Mouse (Mus musculus) midbrain, embryonic 15.5 days (tissue): ENCODE data around the gene Lrrc47. TPM values are rescaled to one million over a fixed set of nuclear protein-coding genes. Genes with fewer than 3 reads are reported as not detected.
A peak's percentile ranks its signal among the peaks of the same experiment; 100 is the strongest.

ENCODE experiments used
- ATAC-seq: fragments of 200-750 bp; cut with Nextera tagmentation; replicated peaks from 2 replicates; pipeline ENCODE4 v1.8.0; 2017; ENCODE audit warnings: moderate TSS enrichment
- H3K27ac ChIP-seq: fragments of 300-500 bp; sonication (generic); 2 replicates; pipeline ENCODE4 v1.5.1; 2015; ENCODE audit warnings: mild to moderate bottlenecking, inconsistent platforms
- H3K27me3 ChIP-seq: fragments of 300-500 bp; sonication (generic); replicated peaks from 2 replicates; pipeline ENCODE4 v1.6.1; 2015; ENCODE audit warnings: inconsistent platforms
- H3K36me3 ChIP-seq: fragments of 300-500 bp; sonication (generic); replicated peaks from 2 replicates; pipeline ENCODE4 v1.6.1; 2015; ENCODE audit warnings: inconsistent platforms
- H3K4me1 ChIP-seq: fragments of 300-500 bp; sonication (generic); 2 replicates; pipeline ENCODE4 v1.6.1; 2015; ENCODE audit warnings: inconsistent platforms
- H3K4me2 ChIP-seq: fragments of 300-500 bp; sonication (generic); 2 replicates; pipeline ENCODE4 v1.6.1; 2015; ENCODE audit warnings: inconsistent platforms, mild to moderate bottlenecking, moderate library complexity
- H3K4me3 ChIP-seq: fragments of 300-500 bp; sonication (generic); 2 replicates; pipeline ENCODE4 v1.5.1; 2015; ENCODE audit warnings: mild to moderate bottlenecking, inconsistent platforms
- H3K9ac ChIP-seq: fragments of 300-500 bp; sonication (generic); 2 replicates; pipeline ENCODE4 v1.6.1; 2015; ENCODE audit warnings: mild to moderate bottlenecking, inconsistent platforms
- H3K9me3 ChIP-seq: fragments of 300-500 bp; sonication (generic); 2 replicates; pipeline ENCODE4 v1.6.1; 2016; ENCODE audit warnings: inconsistent platforms
- WGBS: fragments of 180-500 bp; shearing (Covaris S2); methylation state at CpG from one replicate; pipeline ENCODE4 v1.1.7; 2015; ENCODE audit warnings: mixed read lengths; 5-methylcytosine and 5-hydroxymethylcytosine counted together
- polyA plus RNA-seq: library from polyadenylated mRNA; unstranded; fragments of >200 nt; fragmentation: Nextera tagmentation; extraction: Ambion mirVana; gene quantifications from 2 replicates; pipeline ENCODE4 v1.2.1, GENCODE M21; 2015

Lrrc47 gene
- polyA plus RNA-seq, 1 experiment from 2014 or later = 25.6 TPM

DNA sequence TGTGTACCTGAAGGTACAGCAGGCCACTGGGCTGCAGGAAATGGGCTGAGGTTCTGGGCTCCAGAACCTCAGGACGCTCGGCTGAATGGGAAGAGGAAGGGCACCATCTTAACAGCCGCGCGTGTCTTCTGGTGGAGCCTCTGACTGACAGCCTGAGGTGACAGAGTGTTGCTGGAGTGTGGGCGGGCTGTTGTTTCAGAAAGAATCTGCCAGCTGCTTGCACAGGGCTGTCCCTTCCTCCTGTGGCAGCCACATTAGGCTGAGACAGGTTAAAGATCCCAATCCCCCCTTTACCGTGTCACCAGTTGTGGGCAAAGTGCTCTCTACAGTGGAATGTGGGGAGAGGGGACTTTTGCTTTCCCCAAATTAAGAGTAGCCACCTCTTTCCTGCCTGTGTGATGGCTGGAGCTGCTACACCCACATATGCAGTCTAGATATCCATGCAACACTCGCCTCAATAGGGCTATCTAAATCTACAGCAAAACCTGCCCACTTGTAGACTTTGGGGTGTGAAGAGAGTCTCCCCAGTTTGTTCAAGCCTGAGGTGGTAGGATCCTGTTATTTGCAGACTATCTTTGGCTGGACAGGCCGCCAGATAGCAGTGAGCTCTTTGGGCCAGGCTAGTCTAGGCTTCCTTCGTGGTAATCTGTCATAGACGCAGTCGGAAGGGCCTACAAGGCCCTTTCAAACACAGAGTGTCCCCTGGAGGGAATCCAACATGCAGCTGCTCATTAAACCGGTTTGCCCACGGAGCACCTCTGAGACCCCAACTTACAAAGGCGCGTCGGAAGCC, 13.4 kb downstream of the Lrrc47 start:
- H3K36me3 ChIP-seq = peaks cover 18% of the 10 kb centered on the region; the same call in 1 of the 2 replicates
- ATAC-seq = no peak
- H3K4me1 ChIP-seq = peaks cover 9% of the 10 kb centered on the region
- no peak overlapping the region for H3K4me2 ChIP-seq
- H3K27ac ChIP-seq = no peak overlapping the region
- no peak overlapping the region for H3K9ac ChIP-seq
- WGBS = 39% methylated on average over 17 of the region's 17 CpGs
- H3K4me3 ChIP-seq = peak overlapping the region; percentile 34
- no peaks in the 10 kb centered on the region for H3K9me3 ChIP-seq
- H3K27me3 ChIP-seq = no peaks in the 10 kb centered on the region; the same call in 1 of the 2 replicates

DNA sequence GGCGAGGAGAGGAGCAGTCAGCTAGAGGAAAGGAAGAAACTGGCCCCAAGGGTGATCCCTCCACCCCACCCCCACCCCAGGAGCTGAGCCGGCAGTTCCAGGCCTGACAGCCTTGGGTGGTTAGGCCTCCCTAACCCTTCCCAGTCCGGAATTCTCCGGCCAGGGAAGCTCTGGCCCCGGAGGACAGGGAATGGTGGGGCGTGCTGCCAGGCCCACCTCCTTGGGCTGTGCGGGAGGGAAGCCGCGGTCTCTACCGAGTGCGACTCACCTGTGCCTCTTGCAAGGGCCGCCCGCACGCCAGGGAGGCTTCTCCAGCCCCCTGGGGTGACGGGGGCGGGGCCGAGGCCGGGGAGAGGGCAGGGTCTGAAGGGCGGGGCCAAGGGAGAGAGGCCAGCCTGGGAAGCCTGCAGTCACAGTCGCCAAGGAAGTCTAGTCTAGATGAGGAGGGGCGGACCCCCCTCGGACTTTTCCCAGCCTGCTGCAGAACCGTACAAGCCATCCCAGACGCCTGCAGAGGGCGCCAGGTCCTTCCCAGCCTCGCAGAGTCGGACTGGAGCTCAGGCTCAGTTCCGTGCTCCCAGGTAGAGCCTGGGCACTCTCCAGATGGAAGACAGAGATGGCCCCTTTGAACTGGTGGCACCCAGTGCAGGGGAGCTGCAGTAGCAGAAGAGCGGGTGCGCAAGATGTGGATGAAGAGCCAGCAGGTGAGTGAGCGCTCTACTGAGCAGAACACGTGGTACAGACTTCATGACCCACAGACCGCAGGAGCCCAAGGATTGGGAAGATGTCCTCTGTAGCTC, 14.3 kb downstream of the Lrrc47 start, which contains the start of gene Smim1:
Gene Smim1 (minus strand): TSS at position 590 of the 800 bp plus-strand sequence.
- Histone ChIP-seq H3K4me1 (peaks cover 9% of the 10 kb centered on the region), H3K27ac (0 out of 2 replicates have a peak within 1 kb of the TSS, but pooled peaks have one; percentile 14), H3K9ac (peak within 1 kb of the TSS; percentile 15; the same call in 1 of the 2 replicates), H3K4me3 (peak within 1 kb of the TSS; percentile 34), H3K36me3 (peaks cover 10% of the 10 kb centered on the region; the same call in 1 of the 2 replicates), H3K27me3 (no peaks in the 10 kb centered on the region; the same call in 1 of the 2 replicates), H3K9me3 (no peaks in the 10 kb centered on the region), H3K4me2 (peak within 1 kb of the TSS; percentile 53)
- ATAC-seq = peak; percentile 71
- WGBS = 3% methylated on average over 33 of the region's 33 CpGs

GRCm38 (mm10) chr4:154026441-154026761, 14.9 kb downstream of the Lrrc47 start:
- no peak overlapping the region for H3K4me3 ChIP-seq
- WGBS = 30% methylated on average over 2 of the region's 2 CpGs

DNA sequence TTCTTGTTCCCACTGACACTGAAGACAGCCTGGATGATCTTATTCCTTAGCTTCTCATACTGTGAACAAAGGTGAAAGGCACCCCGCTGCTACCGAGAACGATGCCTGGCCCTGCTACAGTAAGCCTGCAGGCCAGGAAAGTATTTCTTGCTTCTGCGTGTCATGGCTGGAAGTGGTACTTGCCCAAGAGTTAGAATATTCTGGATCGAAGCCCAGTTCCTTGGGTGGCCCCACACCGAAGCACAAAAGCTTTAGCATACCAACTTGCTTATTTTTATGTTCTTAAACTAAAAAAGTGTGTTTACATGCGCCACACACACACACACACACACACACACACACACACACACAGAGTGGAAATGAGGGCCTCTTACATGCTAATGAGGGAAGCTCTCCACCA, 16.5 kb downstream of the Lrrc47 start:
- H3K9ac ChIP-seq = no peak overlapping the region
- peaks cover 9% of the 10 kb centered on the region for H3K4me1 ChIP-seq
- no peak for ATAC-seq
- H3K9me3 ChIP-seq = no peaks in the 10 kb centered on the region
- 84% methylated on average over 7 of the region's 7 CpGs for WGBS
- no peaks in the 10 kb centered on the region; the same call in 1 of the 2 replicates for H3K27me3 ChIP-seq
- H3K4me2 ChIP-seq = no peak overlapping the region
- no peak overlapping the region for H3K4me3 ChIP-seq
- H3K27ac ChIP-seq = no peak overlapping the region
- no peaks in the 10 kb centered on the region for H3K36me3 ChIP-seq

More at GRCm38 (mm10) chr4:154026441-154026761, 14.9 kb downstream of the Lrrc47 start:
- no peaks in the 10 kb centered on the region for H3K9me3 ChIP-seq
- H3K27ac ChIP-seq = no peak overlapping the region
- H3K4me2 ChIP-seq = peak overlapping the region; percentile 53
- peaks cover 9% of the 10 kb centered on the region for H3K4me1 ChIP-seq
- H3K9ac ChIP-seq = no peak overlapping the region
- no peak for ATAC-seq
- peaks cover 5% of the 10 kb centered on the region; the same call in 1 of the 2 replicates for H3K36me3 ChIP-seq
- H3K27me3 ChIP-seq = no peaks in the 10 kb centered on the region; the same call in 1 of the 2 replicates

GRCm38 (mm10) chr4:154028646-154029045, 17.1 kb downstream of the Lrrc47 start:
- no peak overlapping the region for H3K4me2 ChIP-seq
- no peaks in the 10 kb centered on the region for H3K36me3 ChIP-seq
- H3K27me3 ChIP-seq = no peaks in the 10 kb centered on the region; the same call in 1 of the 2 replicates
- no peak overlapping the region for H3K9ac ChIP-seq
- no peak overlapping the region for H3K4me3 ChIP-seq
- peaks cover 9% of the 10 kb centered on the region for H3K4me1 ChIP-seq
- no peak overlapping the region for H3K27ac ChIP-seq
- no peaks in the 10 kb centered on the region for H3K9me3 ChIP-seq
- ATAC-seq = no peak

GRCm38 (mm10) chr4:154037123-154037522, 25.6 kb downstream of the Lrrc47 start:
- Histone ChIP-seq H3K9ac (no peak overlapping the region), H3K4me3 (no peak overlapping the region), H3K4me1 (no peaks in the 10 kb centered on the region), H3K36me3 (no peaks in the 10 kb centered on the region), H3K27me3 (no peaks in the 10 kb centered on the region), H3K9me3 (no peaks in the 10 kb centered on the region), H3K4me2 (no peak overlapping the region), H3K27ac (no peak overlapping the region)
- WGBS = 57% methylated on average over 3 of the region's 3 CpGs
- ATAC-seq = no peak

DNA sequence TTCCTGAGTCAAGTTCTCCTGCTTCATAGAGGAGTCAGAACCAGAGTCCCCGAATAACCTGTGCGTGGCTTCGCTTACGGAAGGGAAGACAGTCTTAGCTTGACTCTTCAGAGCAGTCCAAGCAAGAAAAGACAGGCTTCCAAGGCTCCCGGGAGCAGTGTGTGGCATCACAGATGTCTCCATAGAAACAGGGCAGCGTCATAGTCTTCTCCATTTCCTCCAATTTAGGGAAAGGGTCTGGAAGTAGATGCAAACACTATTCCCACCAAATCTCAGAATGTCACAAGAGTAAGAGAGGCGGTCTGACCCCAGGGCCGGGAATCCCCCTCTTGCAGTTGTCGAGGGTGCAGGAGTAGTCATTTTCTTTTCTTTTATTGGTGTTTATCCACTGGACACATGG, 31.0 kb downstream of the Lrrc47 start, which contains the start of gene Ccdc27:
Gene Ccdc27 (minus strand): TSS at position 101 of the 400 bp plus-strand sequence.
- Histone ChIP-seq H3K27me3 (peaks cover 3% of the 10 kb centered on the region; the same call in 1 of the 2 replicates), H3K27ac (no peak within 1 kb of the TSS), H3K4me2 (no peak within 1 kb of the TSS), H3K9me3 (no peaks in the 10 kb centered on the region), H3K9ac (no peak within 1 kb of the TSS), H3K36me3 (no peaks in the 10 kb centered on the region), H3K4me1 (no peaks in the 10 kb centered on the region), H3K4me3 (no peak within 1 kb of the TSS)
- 80% methylated on average over 9 of the region's 9 CpGs for WGBS
- no peak for ATAC-seq

GRCm38 (mm10) chr4:154045837-154046236, 34.3 kb downstream of the Lrrc47 start:
- no peak overlapping the region for H3K27ac ChIP-seq
- no peak overlapping the region for H3K9ac ChIP-seq
- WGBS = 68% methylated on average over 5 of the region's 5 CpGs
- no peak overlapping the region for H3K4me3 ChIP-seq
- H3K27me3 ChIP-seq = peaks cover 3% of the 10 kb centered on the region; the same call in 1 of the 2 replicates
- H3K9me3 ChIP-seq = no peaks in the 10 kb centered on the region
- no peaks in the 10 kb centered on the region for H3K4me1 ChIP-seq
- no peak overlapping the region for H3K4me2 ChIP-seq
- no peak for ATAC-seq
- no peaks in the 10 kb centered on the region for H3K36me3 ChIP-seq

- no peak overlapping the region for H3K4me3 ChIP-seq
- no peak overlapping the region for H3K9ac ChIP-seq
- no peak for ATAC-seq
- no peaks in the 10 kb centered on the region for H3K36me3 ChIP-seq
- no peak overlapping the region for H3K4me2 ChIP-seq
- no peak overlapping the region for H3K27ac ChIP-seq
- no peaks in the 10 kb centered on the region for H3K4me1 ChIP-seq
- no peaks in the 10 kb centered on the region for H3K27me3 ChIP-seq
- 85% methylated on average over 3 of the region's 3 CpGs for WGBS
- no peaks in the 10 kb centered on the region for H3K9me3 ChIP-seq
Measured at GRCm38 (mm10) chr4:154051401-154051800, 39.9 kb downstream of the Lrrc47 start.

DNA sequence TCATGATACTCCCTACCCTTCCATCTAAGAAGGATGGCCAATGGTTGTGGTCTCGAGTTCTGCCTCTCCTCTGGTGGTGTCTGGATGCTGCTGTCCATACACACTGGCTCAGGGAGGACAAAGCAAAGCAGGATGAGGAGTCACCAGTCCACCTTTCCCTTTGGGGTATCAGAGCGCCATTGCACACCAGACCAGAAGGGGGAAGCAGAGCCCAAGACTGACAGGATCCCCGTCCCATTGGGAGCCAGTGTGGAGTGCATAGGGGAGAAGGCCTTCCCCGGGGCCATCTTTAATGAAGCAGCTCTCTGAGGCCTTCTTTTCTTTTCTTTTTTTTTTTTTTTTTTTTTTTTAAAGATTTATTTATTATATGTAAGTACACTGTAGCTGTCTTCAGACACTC, 41.5 kb downstream of the Lrrc47 start:
- Histone ChIP-seq H3K27me3 (no peaks in the 10 kb centered on the region), H3K36me3 (no peaks in the 10 kb centered on the region), H3K9me3 (no peaks in the 10 kb centered on the region), H3K4me1 (no peaks in the 10 kb centered on the region), H3K4me3 (no peak overlapping the region), H3K9ac (no peak overlapping the region), H3K27ac (no peak overlapping the region), H3K4me2 (no peak overlapping the region)
- WGBS = 66% methylated on average over 4 of the region's 4 CpGs
- ATAC-seq = no peak

GRCm38 (mm10) chr4:154055482-154055881, 44.0 kb downstream of the Lrrc47 start:
- Histone ChIP-seq H3K9me3 (no peaks in the 10 kb centered on the region), H3K27ac (no peak overlapping the region), H3K4me2 (no peak overlapping the region), H3K4me1 (no peaks in the 10 kb centered on the region), H3K36me3 (no peaks in the 10 kb centered on the region), H3K9ac (no peak overlapping the region), H3K4me3 (no peak overlapping the region), H3K27me3 (no peaks in the 10 kb centered on the region)
- no peak for ATAC-seq
- 91% methylated on average over 7 of the region's 7 CpGs for WGBS

DNA sequence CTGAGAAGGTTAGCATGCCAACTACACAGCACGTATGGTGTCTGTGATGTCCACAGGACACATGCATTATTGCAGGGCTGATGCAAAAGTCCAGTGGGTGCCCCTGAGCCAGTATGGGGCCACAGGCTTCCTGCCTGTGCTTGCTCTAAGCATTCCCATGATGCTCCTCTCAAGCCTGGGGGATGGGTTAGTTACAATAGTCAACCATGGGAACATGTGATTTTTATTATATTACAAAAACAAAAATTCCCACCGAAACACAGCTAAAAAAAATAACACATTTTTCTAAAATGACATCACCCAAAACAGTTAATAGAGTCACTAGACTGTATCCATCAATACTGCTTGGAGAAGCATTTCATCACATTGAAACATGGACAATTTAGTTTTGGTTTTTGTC, 44.5 kb downstream of the Lrrc47 start:
- Histone ChIP-seq H3K4me2 (no peak overlapping the region), H3K36me3 (no peaks in the 10 kb centered on the region), H3K4me3 (no peak overlapping the region), H3K9ac (no peak overlapping the region), H3K27me3 (no peaks in the 10 kb centered on the region), H3K9me3 (no peaks in the 10 kb centered on the region), H3K4me1 (no peaks in the 10 kb centered on the region), H3K27ac (no peak overlapping the region)
- no peak for ATAC-seq
- 72% methylated on average over 2 of the region's 2 CpGs for WGBS
